Mouse (Mus musculus): ENCODE results near the gene Hand2.

Gene Hand2

GRCm38 (mm10) chr8:57342386-57343090 is 21.8 kb downstream of the Hand2 start:
- no peak for DNase-seq (ENCODE audit: low spot score)

- DNase-seq (ENCODE audit: low spot score): no peak
These were observed 23.0 kb downstream of the Hand2 start for GRCm38 (mm10) chr8:57343731-57344315.

- DNase-seq (ENCODE audit: low spot score): no peak
These were observed 24.4 kb downstream of the Hand2 start for GRCm38 (mm10) chr8:57344956-57345870.

GRCm38 (mm10) chr8:57346371-57346770 is 25.6 kb downstream of the Hand2 start:
- no peak for DNase-seq (ENCODE audit: low spot score)

GRCm38 (mm10) chr8:57347141-57347540 is 26.4 kb downstream of the Hand2 start:
- DNase-seq (ENCODE audit: low spot score): no peak

- DNase-seq (ENCODE audit: low spot score): no peak
These were observed 27.5 kb downstream of the Hand2 start for GRCm38 (mm10) chr8:57348251-57348650.

- DNase-seq (ENCODE audit: low spot score): no peak
These were observed 28.2 kb downstream of the Hand2 start for GRCm38 (mm10) chr8:57348866-57349520.

GRCm38 (mm10) chr8:57351861-57352260 is 31.1 kb downstream of the Hand2 start:
- no peak for DNase-seq (ENCODE audit: low spot score)

- DNase-seq (ENCODE audit: low spot score): no peak
These were observed 32.8 kb downstream of the Hand2 start for GRCm38 (mm10) chr8:57353346-57354305.

GRCm38 (mm10) chr8:57354876-57355275 is 34.1 kb downstream of the Hand2 start:
- DNase-seq (ENCODE audit: low spot score): no peak

GRCm38 (mm10) chr8:57356529-57357325 is 35.9 kb downstream of the Hand2 start:
- DNase-seq (ENCODE audit: low spot score): no peak

GRCm38 (mm10) chr8:57360493-57360892 is 39.7 kb downstream of the Hand2 start:
- no peak for DNase-seq (ENCODE audit: low spot score)

GRCm38 (mm10) chr8:57361003-57361805 is 40.4 kb downstream of the Hand2 start:
- no peak for DNase-seq (ENCODE audit: low spot score)

GRCm38 (mm10) chr8:57362881-57363280 is 42.1 kb downstream of the Hand2 start:
- no peak for DNase-seq (ENCODE audit: low spot score)

GRCm38 (mm10) chr8:57374044-57374443 is 53.3 kb downstream of the Hand2 start:
- DNase-seq (ENCODE audit: low spot score): no peak

Measured in urinary bladder, postnatal 10 days (tissue).